Mouse (Mus musculus) liver, embryonic 11.5 days (tissue): ENCODE data around the gene Dnajc25. TPM values are rescaled to one million over a fixed set of nuclear protein-coding genes. Genes with fewer than 3 reads are reported as not detected.
A peak's percentile ranks its signal among the peaks of the same experiment; 100 is the strongest.

Source experiments
- ATAC-seq: fragments of 200-750 bp; cut with Nextera tagmentation; replicated peaks from 2 replicates; pipeline ENCODE4 v1.8.0; 2017; ENCODE audit warnings: moderate number of reproducible peaks, mild to moderate bottlenecking, moderate TSS enrichment, moderate library complexity; ENCODE audit not compliant: low FRiP score
- DNase-seq: peaks from one replicate; pipeline ENCODE4 v3.0.0-alpha.2; 2017; ENCODE audit warnings: low spot score
- H3K27ac ChIP-seq: fragments of 300-500 bp; sonication (generic); 2 replicates; pipeline ENCODE4 v1.5.1; 2014; ENCODE audit warnings: mild to moderate bottlenecking, low read depth, low read length, control low read depth
- H3K27me3 ChIP-seq: fragments of 300-500 bp; sonication (generic); replicated peaks from 2 replicates; pipeline ENCODE4 v1.6.1; 2014; ENCODE audit warnings: low read length, mixed read lengths; ENCODE audit not compliant: control insufficient read depth, insufficient read depth
- H3K36me3 ChIP-seq: fragments of 300-500 bp; sonication (generic); 2 replicates; pipeline ENCODE4 v1.6.1; 2014; ENCODE audit warnings: mild to moderate bottlenecking, low read length, moderate library complexity, mixed read lengths; ENCODE audit not compliant: control insufficient read depth, insufficient read depth
- H3K4me1 ChIP-seq: fragments of 300-500 bp; sonication (generic); replicated peaks from 2 replicates; pipeline ENCODE4 v1.6.1; 2014; ENCODE audit warnings: low read length, mixed read lengths; ENCODE audit not compliant: control insufficient read depth, insufficient read depth
- H3K4me2 ChIP-seq: fragments of 300-500 bp; sonication (generic); 2 replicates; pipeline ENCODE4 v1.6.1; 2014; ENCODE audit warnings: mild to moderate bottlenecking, control low read depth, moderate library complexity
- H3K4me3 ChIP-seq: fragments of 300-500 bp; sonication (generic); 2 replicates; pipeline ENCODE4 v1.5.1; 2014; ENCODE audit warnings: low read depth, low read length, control low read depth
- H3K9ac ChIP-seq: fragments of 300-500 bp; sonication (generic); 2 replicates; pipeline ENCODE4 v1.6.1; 2014; ENCODE audit warnings: low read depth, low read length, control low read depth
- H3K9me3 ChIP-seq: fragments of 300-500 bp; sonication (generic); 2 replicates; pipeline ENCODE4 v1.6.1; 2016; ENCODE audit warnings: low read length, inconsistent platforms, mixed read lengths; ENCODE audit not compliant: control insufficient read depth
- WGBS: fragments of 180-500 bp; shearing (Covaris S2); extraction: QIAGEN DNeasy Blood & Tissue Kit; methylation state at CpG from one replicate; pipeline ENCODE4 v1.1.7; 2014; 5-methylcytosine and 5-hydroxymethylcytosine counted together
- polyA plus RNA-seq: library from polyadenylated mRNA; unstranded; fragments of >200 nt; fragmentation: Nextera tagmentation; extraction: Ambion mirVana; gene quantifications from 2 replicates; pipeline ENCODE4 v1.2.1, GENCODE M21; 2014

Gene Dnajc25
- polyA plus RNA-seq, 1 experiment from 2014 or later: 11.1 TPM

GRCm38 (mm10) chr4:58982806-58983205, 12.1 kb upstream of the Dnajc25 start:
- no peak overlapping the region for H3K27ac ChIP-seq
- H3K4me1 ChIP-seq: peaks cover 11% of the 10 kb centered on the region; the same call in 1 of the 2 replicates
- ATAC-seq: no peak
- H3K9me3 ChIP-seq: no peaks in the 10 kb centered on the region
- H3K4me2 ChIP-seq: no peak overlapping the region
- no peak overlapping the region for H3K9ac ChIP-seq
- WGBS: 82% methylated on average over 8 of the region's 8 CpGs
- H3K36me3 ChIP-seq: peaks cover 2% of the 10 kb centered on the region; the same call in 1 of the 2 replicates
- no peaks in the 10 kb centered on the region for H3K27me3 ChIP-seq
- no peak for DNase-seq
- no peak overlapping the region for H3K4me3 ChIP-seq

- Histone ChIP-seq H3K36me3 (peaks cover 2% of the 10 kb centered on the region; the same call in 1 of the 2 replicates), H3K9me3 (no peaks in the 10 kb centered on the region), H3K4me1 (peaks cover 11% of the 10 kb centered on the region; the same call in 1 of the 2 replicates), H3K9ac (no peak overlapping the region), H3K4me3 (no peak overlapping the region), H3K27ac (no peak overlapping the region), H3K4me2 (0 out of 2 replicates have a peak overlapping the region, but pooled peaks have one; percentile 2), H3K27me3 (no peaks in the 10 kb centered on the region)
- 11% methylated on average over 7 of the region's 7 CpGs for WGBS
- peak; percentile 82 for DNase-seq
- peak; percentile 75 for ATAC-seq
Observed at GRCm38 (mm10) chr4:58985157-58985648, 9.7 kb upstream of the Dnajc25 start.

DNA sequence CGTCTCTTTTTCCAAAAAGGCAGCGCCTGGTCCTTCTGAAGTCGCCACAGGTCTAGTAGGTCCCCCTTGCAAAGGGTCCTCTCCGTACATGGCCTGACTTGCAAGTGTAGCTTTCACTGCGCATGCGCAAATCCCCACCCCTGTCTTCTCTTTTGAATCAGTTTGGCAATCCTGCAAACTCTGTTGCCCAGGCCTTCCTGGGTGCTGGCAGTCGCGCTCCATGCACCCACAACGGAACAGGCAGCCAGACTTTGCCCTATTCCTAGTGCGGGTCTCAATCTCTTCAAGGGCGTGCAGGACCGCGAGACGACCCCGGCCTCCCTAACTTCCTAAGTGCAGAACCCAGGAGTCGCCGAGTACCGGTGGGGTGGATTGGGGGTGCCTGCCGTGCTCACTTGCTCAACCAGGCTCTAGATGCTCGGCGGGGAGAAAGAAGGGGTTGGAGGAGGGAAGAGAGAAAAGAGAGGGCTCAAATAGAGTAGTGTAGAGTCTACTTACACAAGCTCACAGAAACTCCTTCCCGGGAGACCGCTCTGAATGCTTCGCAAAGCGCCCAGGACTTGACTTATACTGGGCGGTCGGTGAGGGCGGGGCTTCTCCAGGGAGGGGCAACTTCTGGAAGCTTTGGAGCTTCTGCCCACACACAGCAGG, 8.2 kb upstream of the Dnajc25 start, which contains the start of gene Ptgr1:
Ptgr1 (minus strand) TSS at position 580 of the 651 bp plus-strand sequence.
- Histone ChIP-seq H3K9ac (peak within 1 kb of the TSS; percentile 30), H3K27ac (peak within 1 kb of the TSS; percentile 2; the same call in 1 of the 2 replicates), H3K4me3 (peak within 1 kb of the TSS; percentile 55), H3K36me3 (no peaks in the 10 kb centered on the region), H3K4me1 (peaks cover 20% of the 10 kb centered on the region), H3K27me3 (no peaks in the 10 kb centered on the region), H3K9me3 (no peaks in the 10 kb centered on the region), H3K4me2 (peak within 1 kb of the TSS; percentile 70)
- ATAC-seq (peak; percentile 72), DNase-seq (peak; percentile 85)
- under 1% methylated on average over 28 of the region's 28 CpGs for WGBS

GRCm38 (mm10) chr4:58989303-58989898, 5.5 kb upstream of the Dnajc25 start:
- no peak overlapping the region for H3K9ac ChIP-seq
- 68% methylated on average over 7 of the region's 7 CpGs for WGBS
- DNase-seq: no peak
- H3K27me3 ChIP-seq: no peaks in the 10 kb centered on the region
- H3K27ac ChIP-seq: no peak overlapping the region
- ATAC-seq: no peak
- no peaks in the 10 kb centered on the region for H3K9me3 ChIP-seq
- no peak overlapping the region for H3K4me2 ChIP-seq
- no peaks in the 10 kb centered on the region for H3K36me3 ChIP-seq
- H3K4me3 ChIP-seq: no peak overlapping the region
- H3K4me1 ChIP-seq: peaks cover 33% of the 10 kb centered on the region

DNA sequence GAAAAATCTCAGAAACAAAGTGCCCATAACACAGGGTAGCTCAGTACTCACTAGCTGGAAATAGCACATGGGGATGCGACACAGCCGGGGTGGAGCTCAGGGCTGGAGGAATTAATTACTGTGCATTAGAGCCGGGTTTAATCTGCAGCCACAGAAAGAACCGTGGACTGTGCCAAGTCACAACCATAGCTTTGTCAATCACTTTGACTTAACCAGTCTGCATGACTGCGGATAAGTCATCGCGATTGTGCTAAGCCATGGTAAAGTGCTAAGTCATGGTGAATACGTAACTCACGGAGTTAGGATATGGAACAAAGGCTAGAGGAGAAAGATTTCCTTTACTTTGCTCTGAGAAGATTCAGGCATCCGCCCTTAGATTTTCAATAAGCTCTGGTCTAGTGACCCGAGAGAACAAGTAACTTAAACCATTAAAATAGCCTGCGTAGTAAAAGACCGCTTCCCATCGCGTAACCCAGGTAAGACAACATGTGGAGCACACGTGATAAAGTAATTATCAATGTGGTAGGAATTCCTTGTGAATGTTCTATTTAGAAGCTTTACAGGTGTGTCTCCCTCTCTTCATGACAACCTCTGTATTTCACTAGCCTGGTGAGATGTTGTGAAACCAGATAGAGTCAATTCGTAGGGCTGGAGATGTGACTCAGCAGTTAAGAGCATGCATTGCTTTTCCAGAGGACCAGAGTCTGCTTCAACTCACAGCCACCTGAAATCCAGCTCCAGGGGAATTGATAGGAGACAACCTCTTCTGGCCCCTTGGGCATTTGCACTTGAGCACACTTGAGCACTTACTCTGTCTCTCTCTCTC, 4.0 kb upstream of the Dnajc25 start:
- H3K4me2 ChIP-seq: peak overlapping the region; percentile 28
- DNase-seq (no peak), ATAC-seq (no peak)
- H3K27ac ChIP-seq: peak overlapping the region; percentile 65; the same call in 1 of the 2 replicates
- no peaks in the 10 kb centered on the region for H3K9me3 ChIP-seq
- H3K9ac ChIP-seq: no peak overlapping the region
- H3K27me3 ChIP-seq: no peaks in the 10 kb centered on the region
- H3K4me3 ChIP-seq: no peak overlapping the region
- peaks cover 44% of the 10 kb centered on the region for H3K4me1 ChIP-seq
- WGBS: 72% methylated on average over 17 of the region's 17 CpGs
- no peaks in the 10 kb centered on the region for H3K36me3 ChIP-seq

GRCm38 (mm10) chr4:58992195-58992594, 2.7 kb upstream of the Dnajc25 start:
- ATAC-seq (peak; percentile 80), DNase-seq (no peak)
- Histone ChIP-seq H3K9me3 (no peaks in the 10 kb centered on the region), H3K9ac (peak overlapping the region; percentile 28), H3K4me2 (peak overlapping the region; percentile 59), H3K27ac (peak overlapping the region; percentile 53; the same call in 1 of the 2 replicates), H3K36me3 (no peaks in the 10 kb centered on the region), H3K4me1 (peaks cover 37% of the 10 kb centered on the region), H3K4me3 (peak overlapping the region; percentile 8), H3K27me3 (no peaks in the 10 kb centered on the region)
- WGBS: 37% methylated on average over 5 of the region's 5 CpGs

DNA sequence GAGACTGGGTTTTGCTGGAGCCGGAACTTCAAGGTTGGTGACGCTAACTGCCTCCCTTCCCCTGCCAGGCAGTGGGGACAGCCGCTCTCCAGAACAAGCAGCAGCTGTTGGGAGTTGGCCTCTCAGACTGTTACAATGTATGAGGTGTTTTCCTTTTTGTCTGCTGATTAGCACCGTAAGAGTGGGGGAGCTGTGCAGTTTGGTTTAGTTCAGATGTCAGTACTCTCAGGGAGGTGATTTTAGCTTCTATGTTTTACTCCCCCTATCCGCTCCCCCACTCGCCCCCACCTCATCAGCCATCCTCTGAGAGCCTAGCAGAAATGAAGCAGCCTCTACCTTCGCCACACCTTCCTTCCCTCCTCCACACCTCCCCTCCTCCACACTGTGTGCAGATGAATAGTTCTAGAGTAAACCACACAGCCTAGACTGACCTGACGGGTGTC, 410 bp downstream of the Dnajc25 start:
- DNase-seq (no peak), ATAC-seq (no peak)
- WGBS: 61% methylated on average over 8 of the region's 8 CpGs
- no peaks in the 10 kb centered on the region for H3K9me3 ChIP-seq
- H3K36me3 ChIP-seq: no peaks in the 10 kb centered on the region
- H3K9ac ChIP-seq: no peak overlapping the region
- no peak overlapping the region for H3K4me2 ChIP-seq
- peaks cover 33% of the 10 kb centered on the region for H3K4me1 ChIP-seq
- no peak overlapping the region for H3K27ac ChIP-seq
- H3K4me3 ChIP-seq: no peak overlapping the region
- no peaks in the 10 kb centered on the region for H3K27me3 ChIP-seq

GRCm38 (mm10) chr4:58997081-58997480, 2.2 kb downstream of the Dnajc25 start:
- H3K36me3 ChIP-seq: no peaks in the 10 kb centered on the region
- no peak overlapping the region for H3K27ac ChIP-seq
- ATAC-seq (no peak), DNase-seq (no peak)
- no peaks in the 10 kb centered on the region for H3K27me3 ChIP-seq
- H3K4me1 ChIP-seq: peaks cover 22% of the 10 kb centered on the region
- H3K9ac ChIP-seq: no peak overlapping the region
- no peaks in the 10 kb centered on the region for H3K9me3 ChIP-seq
- no peak overlapping the region for H3K4me3 ChIP-seq
- no peak overlapping the region for H3K4me2 ChIP-seq
- 70% methylated on average over 5 of the region's 5 CpGs for WGBS
